Mouse (Mus musculus) lung, embryonic 16.5 days (tissue): Measurements from ENCODE around the gene Txnrd1. TPM values are rescaled to one million over a fixed set of nuclear protein-coding genes. Genes with fewer than 3 reads are reported as not detected.

Experiments
- ATAC-seq: fragments of 200-750 bp; cut with Nextera tagmentation; 2 replicates; pipeline ENCODE4 v1.8.0; 2017; ENCODE audit warnings: low read depth, mild to moderate bottlenecking, moderate library complexity
- H3K27ac ChIP-seq: fragments of 300-500 bp; sonication (generic); 2 replicates; pipeline ENCODE4 v1.5.1; 2014; ENCODE audit warnings: mild to moderate bottlenecking, control low read depth, low read length
- H3K27me3 ChIP-seq: fragments of 300-500 bp; sonication (generic); 2 replicates; pipeline ENCODE4 v1.6.1; 2014; ENCODE audit warnings: low read depth, low read length, mixed read lengths; ENCODE audit not compliant: control insufficient read depth, insufficient read depth
- H3K36me3 ChIP-seq: fragments of 300-500 bp; sonication (generic); 2 replicates; pipeline ENCODE4 v1.6.1; 2014; ENCODE audit warnings: low read length; ENCODE audit not compliant: control insufficient read depth, insufficient read depth
- H3K4me1 ChIP-seq: fragments of 300-500 bp; sonication (generic); replicated peaks from 2 replicates; pipeline ENCODE4 v1.6.1; 2014; ENCODE audit warnings: low read length, mixed read lengths; ENCODE audit not compliant: control insufficient read depth, insufficient read depth
- H3K4me2 ChIP-seq: fragments of 300-500 bp; sonication (generic); 2 replicates; pipeline ENCODE4 v1.6.1; 2014; ENCODE audit warnings: low read depth, low read length, control low read depth
- H3K4me3 ChIP-seq: fragments of 300-500 bp; sonication (generic); 2 replicates; pipeline ENCODE4 v1.5.1; 2014; ENCODE audit warnings: mild to moderate bottlenecking, low read length, control low read depth
- H3K9ac ChIP-seq: fragments of 300-500 bp; sonication (generic); 2 replicates; pipeline ENCODE4 v1.6.1; 2014; ENCODE audit warnings: low read length, control low read depth
- H3K9me3 ChIP-seq: fragments of 300-500 bp; sonication (generic); 2 replicates; pipeline ENCODE4 v1.6.1; 2016; ENCODE audit warnings: low read length; ENCODE audit not compliant: control insufficient read depth
- WGBS: fragments of 180-500 bp; shearing (Covaris S2); extraction: QIAGEN DNeasy Blood & Tissue Kit; methylation state at CpG from one replicate; pipeline ENCODE4 v1.1.7; 2014; 5-methylcytosine and 5-hydroxymethylcytosine counted together
- polyA plus RNA-seq: library from polyadenylated mRNA; unstranded; fragments of >200 nt; fragmentation: Nextera tagmentation; extraction: Ambion mirVana; gene quantifications from 2 replicates; pipeline ENCODE4 v1.2.1, GENCODE M21; 2015

Txnrd1 gene
- polyA plus RNA-seq, 1 experiment from 2014 or later = 102 TPM

DNA sequence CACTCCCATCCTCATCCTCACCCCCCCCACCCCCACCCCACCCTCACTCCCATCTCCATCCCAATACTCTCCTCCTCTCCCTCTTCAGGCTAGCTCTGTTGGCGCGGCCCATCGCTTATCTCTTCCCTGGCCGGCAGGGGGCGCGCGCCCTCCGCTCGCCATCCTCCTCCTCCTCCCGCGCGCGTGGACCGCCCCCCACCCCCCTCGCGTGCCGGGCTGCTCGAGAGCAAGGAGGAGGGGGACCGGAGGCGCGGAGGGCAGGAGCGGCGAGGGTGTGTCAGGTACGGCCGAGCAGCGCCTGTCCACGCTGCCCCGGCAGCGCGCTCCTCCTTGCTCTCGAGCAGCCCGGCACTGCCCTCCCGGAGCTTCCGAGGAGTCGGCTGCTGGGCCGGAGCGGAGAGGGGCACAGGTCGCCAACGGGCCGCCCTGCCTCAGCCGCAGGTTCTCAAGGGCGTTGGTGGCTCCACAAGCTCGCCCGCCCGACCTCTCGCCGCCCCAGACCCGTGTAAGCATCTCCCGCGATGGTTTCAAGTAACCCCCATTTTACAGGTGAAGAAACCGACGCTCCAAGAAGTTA is 21.8 kb upstream of the Txnrd1 start:
- 7% methylated on average over 30 of the region's 52 CpGs for WGBS
- peak; percentile 79 for ATAC-seq
- H3K9ac ChIP-seq = peak overlapping the region; percentile 62

DNA sequence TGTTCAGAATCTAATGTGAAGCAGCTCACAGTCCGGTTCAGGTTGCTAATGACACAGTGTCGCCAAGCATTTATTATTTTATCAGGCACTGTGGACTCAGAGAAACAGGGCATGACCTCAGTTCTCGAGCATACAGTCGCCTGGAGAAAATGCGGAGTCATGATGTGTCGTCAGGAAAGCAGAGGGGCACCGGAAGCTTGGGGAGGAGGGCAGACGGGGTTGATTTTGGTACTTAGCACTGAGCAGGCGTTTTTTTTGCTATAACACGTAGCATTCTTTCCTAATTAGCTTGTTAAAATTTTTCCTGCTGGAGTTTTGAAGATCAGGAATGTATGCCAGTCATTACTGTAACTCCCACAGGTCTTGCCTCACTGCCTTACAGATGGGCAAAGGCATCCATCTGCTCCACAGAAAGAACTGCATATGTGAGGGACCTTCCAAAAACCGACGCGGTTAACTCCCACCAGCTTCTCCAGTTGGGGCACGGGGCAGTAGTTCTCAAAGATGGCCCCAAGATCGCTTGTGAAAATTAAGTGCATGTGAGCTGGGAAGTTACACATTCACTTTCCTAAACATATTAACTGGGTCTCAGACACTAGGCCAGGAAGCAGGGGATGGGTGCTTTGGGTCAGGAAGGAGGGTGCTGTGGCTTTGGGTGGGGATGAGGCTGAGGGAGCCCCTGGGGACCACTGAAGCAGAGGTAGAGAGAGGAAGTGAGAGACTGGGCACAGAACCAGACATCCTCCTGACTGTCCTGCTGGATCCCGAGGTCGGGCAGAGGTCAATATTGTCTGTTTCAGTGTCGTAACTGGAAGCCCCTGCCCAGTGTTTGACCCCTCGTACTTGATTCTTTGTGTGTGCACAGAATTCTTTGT is 19.4 kb upstream of the Txnrd1 start:
- Histone ChIP-seq H3K4me2 (no peak overlapping the region), H3K27ac (no peak overlapping the region)
- WGBS = 24% methylated on average over 19 of the region's 19 CpGs

More for the DNA sequence above, 21.8 kb upstream of the Txnrd1 start:
- no peaks in the 10 kb centered on the region for H3K9me3 ChIP-seq
- H3K4me2 ChIP-seq = peak overlapping the region; percentile 88
- no peaks in the 10 kb centered on the region for H3K36me3 ChIP-seq
- H3K4me3 ChIP-seq = peak overlapping the region; percentile 58
- H3K4me1 ChIP-seq = peaks cover 2% of the 10 kb centered on the region; the same call in 1 of the 2 replicates
- H3K27me3 ChIP-seq = no peaks in the 10 kb centered on the region
- H3K27ac ChIP-seq = no peak overlapping the region

DNA sequence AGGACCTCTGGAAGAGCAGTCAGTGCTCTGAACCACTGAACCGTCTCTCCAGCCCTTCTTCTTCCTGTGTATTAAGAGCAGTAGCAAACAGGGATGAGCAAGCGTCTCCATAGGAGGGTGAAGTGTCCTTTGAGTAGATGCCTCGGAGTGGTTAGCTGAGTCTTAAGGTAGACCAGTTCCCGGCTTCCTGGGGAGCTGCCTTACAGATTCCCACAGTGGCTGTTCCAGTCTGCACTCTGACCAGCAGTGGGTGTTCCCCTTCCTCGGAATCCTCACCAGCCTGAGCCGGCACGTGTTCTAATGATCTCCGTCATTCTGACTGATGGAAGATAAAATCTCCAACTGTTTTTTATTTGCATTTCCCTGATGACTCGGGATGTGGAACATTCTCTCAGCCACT is 17.3 kb upstream of the Txnrd1 start:
- H3K27me3 ChIP-seq = no peaks in the 10 kb centered on the region
- 79% methylated on average over 9 of the region's 9 CpGs for WGBS

More for the DNA sequence above, 19.4 kb upstream of the Txnrd1 start:
- Histone ChIP-seq H3K27me3 (no peaks in the 10 kb centered on the region), H3K9me3 (no peaks in the 10 kb centered on the region), H3K4me1 (peaks cover 2% of the 10 kb centered on the region; the same call in 1 of the 2 replicates), H3K4me3 (no peak overlapping the region), H3K36me3 (no peaks in the 10 kb centered on the region), H3K9ac (no peak overlapping the region)
- ATAC-seq = no peak

DNA sequence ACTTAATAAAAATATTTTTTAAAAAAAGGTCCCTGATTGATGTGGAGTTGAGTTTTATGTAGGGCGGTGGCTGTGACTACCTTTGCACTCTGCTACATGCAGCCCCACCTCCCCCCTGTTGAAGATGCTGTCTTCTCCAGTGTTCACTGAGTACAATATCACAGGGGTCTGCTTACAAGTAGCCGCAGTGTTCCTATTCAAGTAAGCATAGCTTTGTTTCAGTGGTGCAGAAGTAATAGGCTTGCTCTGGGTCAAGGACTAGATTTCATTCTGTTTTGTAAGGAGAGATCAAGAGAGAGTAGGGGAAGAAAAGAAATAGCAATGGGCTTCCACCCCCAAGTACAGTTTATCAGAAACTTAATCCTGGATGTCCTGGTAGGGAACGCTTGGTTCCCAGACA is 16.2 kb upstream of the Txnrd1 start:
- WGBS = 92% methylated on average over 3 of the region's 3 CpGs
- H3K9ac ChIP-seq = no peak overlapping the region
- ATAC-seq = no peak
- no peak overlapping the region for H3K4me3 ChIP-seq
- no peaks in the 10 kb centered on the region for H3K9me3 ChIP-seq
- no peaks in the 10 kb centered on the region for H3K27me3 ChIP-seq
- H3K36me3 ChIP-seq = no peaks in the 10 kb centered on the region
- peaks cover 2% of the 10 kb centered on the region; the same call in 1 of the 2 replicates for H3K4me1 ChIP-seq
- no peak overlapping the region for H3K4me2 ChIP-seq
- H3K27ac ChIP-seq = no peak overlapping the region

More for the DNA sequence above, 17.3 kb upstream of the Txnrd1 start:
- Histone ChIP-seq H3K36me3 (no peaks in the 10 kb centered on the region), H3K9me3 (no peaks in the 10 kb centered on the region), H3K9ac (no peak overlapping the region), H3K27ac (no peak overlapping the region), H3K4me1 (peaks cover 2% of the 10 kb centered on the region; the same call in 1 of the 2 replicates), H3K4me2 (no peak overlapping the region), H3K4me3 (no peak overlapping the region)
- no peak for ATAC-seq

DNA sequence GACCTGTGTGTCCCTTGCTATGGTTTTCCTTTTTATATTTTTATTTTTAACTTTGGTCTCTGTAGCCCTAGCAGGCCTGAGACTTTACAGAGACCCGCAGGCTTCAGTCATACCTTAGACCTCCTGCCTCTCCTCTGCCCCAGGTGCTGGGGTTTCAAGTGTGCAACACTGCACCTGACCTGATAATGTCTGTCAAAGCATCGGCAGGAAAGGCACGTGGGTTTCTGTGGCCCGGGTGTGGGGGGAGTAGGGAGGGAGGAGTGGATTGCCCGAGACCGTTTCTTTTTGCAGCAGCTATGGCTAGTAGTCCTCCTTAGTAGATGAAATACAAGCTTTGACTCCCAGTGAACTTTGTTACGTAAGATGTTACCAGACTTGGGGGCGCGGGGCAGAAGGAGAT is 15.8 kb upstream of the Txnrd1 start:
- no peaks in the 10 kb centered on the region for H3K27me3 ChIP-seq
- WGBS = 49% methylated on average over 9 of the region's 9 CpGs
- no peak overlapping the region for H3K4me3 ChIP-seq

DNA sequence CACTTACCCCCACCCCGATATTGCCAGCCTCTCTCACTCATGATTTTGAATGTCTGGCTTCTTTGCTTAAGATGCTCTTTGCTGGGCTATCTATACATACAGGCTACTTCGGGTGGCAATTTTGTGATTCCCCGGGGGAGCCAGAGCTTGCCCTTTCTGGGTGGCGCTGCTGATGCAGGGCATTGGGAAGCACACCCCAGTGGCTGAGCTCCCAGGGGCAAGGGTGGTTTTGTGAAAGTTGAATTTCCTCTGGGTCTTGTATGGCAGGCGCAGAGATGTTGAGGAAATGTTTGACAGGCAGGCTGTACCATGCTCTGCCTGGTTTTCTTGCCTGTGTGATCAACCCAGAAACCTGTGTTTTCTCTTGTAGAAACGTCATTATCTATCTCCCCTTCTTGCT is 15.1 kb upstream of the Txnrd1 start:
- Histone ChIP-seq H3K36me3 (no peaks in the 10 kb centered on the region), H3K4me3 (no peak overlapping the region), H3K9me3 (no peaks in the 10 kb centered on the region), H3K27ac (no peak overlapping the region), H3K4me2 (no peak overlapping the region), H3K4me1 (peaks cover 2% of the 10 kb centered on the region; the same call in 1 of the 2 replicates), H3K27me3 (no peaks in the 10 kb centered on the region), H3K9ac (no peak overlapping the region)
- ATAC-seq = no peak
- WGBS = 78% methylated on average over 6 of the region's 6 CpGs

More for the DNA sequence above, 15.8 kb upstream of the Txnrd1 start:
- H3K27ac ChIP-seq = no peak overlapping the region
- no peak overlapping the region for H3K9ac ChIP-seq
- H3K36me3 ChIP-seq = no peaks in the 10 kb centered on the region
- H3K4me2 ChIP-seq = no peak overlapping the region
- H3K4me1 ChIP-seq = peaks cover 2% of the 10 kb centered on the region; the same call in 1 of the 2 replicates
- no peaks in the 10 kb centered on the region for H3K9me3 ChIP-seq
- no peak for ATAC-seq

DNA sequence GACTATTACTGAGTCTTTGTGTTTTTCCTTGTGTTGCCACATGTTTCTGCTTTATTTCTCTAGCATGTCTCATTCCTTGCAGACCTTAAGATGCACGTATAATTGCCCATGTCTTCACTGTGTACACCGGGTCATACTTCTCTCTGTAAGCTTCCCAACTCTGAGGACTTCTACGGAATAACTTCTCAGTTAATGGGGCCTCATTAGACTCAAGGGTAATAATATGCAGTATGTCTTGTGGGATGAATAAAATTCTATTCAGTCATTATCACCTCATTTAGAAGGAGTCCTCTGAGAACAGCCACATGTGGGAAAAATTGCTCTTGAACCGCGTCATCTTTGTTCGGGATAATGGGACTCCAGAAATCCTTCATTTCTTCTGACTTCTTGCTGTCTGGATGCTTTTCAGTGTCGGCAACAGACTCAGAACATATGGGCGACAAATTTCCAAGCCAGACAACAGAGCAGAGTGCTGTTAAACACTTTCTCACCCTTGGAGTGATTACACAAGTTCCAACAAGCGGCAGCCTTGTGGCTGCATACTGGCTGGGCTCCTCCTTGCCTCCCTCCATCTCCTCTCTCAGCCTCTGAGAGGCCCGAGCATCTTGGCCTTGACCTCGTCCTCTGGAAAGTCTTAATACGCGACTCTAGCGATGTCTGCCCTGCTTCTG is 10.5 kb upstream of the Txnrd1 start:
- no peaks in the 10 kb centered on the region for H3K9me3 ChIP-seq
- H3K27me3 ChIP-seq = no peaks in the 10 kb centered on the region
- no peak overlapping the region for H3K4me2 ChIP-seq
- peak; percentile 31; the same call in 1 of the 2 replicates for ATAC-seq
- no peak overlapping the region for H3K9ac ChIP-seq
- 43% methylated on average over 14 of the region's 14 CpGs for WGBS
- H3K4me1 ChIP-seq = no peaks in the 10 kb centered on the region
- H3K27ac ChIP-seq = no peak overlapping the region
- no peak overlapping the region for H3K4me3 ChIP-seq
- no peaks in the 10 kb centered on the region for H3K36me3 ChIP-seq

DNA sequence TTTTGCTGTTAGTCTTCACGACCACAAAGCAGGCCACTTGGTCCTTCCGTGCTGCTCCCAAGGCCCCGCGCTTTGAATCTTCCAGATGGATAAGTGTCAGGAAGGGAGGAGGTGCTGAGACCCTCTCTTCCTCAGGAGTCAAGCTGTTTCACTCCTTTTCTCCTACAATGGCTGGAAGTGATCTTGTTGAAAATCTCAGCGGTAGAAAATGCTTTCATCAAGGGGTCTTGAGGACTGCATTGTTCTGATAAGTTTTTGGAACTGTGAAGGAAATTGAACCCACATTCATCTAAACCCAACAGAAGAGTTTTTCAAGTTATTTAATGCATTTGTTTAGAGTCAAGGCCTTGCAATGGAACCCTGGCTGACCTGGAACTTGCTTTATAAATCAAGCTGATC is 10.0 kb upstream of the Txnrd1 start:
- 53% methylated on average over 5 of the region's 5 CpGs for WGBS
- no peak overlapping the region for H3K9ac ChIP-seq

DNA sequence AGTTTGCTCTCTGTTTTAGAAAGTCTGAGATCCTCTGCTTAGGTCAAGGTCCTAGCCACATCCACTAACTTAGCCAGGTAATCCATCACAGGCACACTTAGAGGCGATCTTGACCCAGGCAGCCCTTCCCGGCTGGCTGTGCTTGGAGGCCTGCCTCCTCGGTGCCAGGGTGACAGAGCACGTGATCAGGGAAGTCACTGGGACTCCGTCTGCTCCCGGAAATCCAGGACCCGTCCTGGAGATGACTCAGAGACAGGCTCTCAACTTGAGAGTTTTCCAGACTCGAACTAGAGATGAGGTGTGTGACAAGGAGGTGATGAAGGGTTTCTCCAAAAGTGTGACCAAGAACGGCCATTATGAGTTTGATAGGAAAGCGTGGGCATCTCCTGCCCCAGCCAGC is 9.2 kb upstream of the Txnrd1 start:
- H3K27me3 ChIP-seq = no peaks in the 10 kb centered on the region
- H3K9me3 ChIP-seq = no peaks in the 10 kb centered on the region
- H3K4me1 ChIP-seq = no peaks in the 10 kb centered on the region
- no peak overlapping the region for H3K4me3 ChIP-seq
- H3K4me2 ChIP-seq = no peak overlapping the region
- H3K9ac ChIP-seq = no peak overlapping the region
- no peak overlapping the region for H3K27ac ChIP-seq
- no peaks in the 10 kb centered on the region for H3K36me3 ChIP-seq
- no peak for ATAC-seq
- WGBS = 29% methylated on average over 10 of the region's 10 CpGs

More for the DNA sequence above, 10.0 kb upstream of the Txnrd1 start:
- Histone ChIP-seq H3K27me3 (no peaks in the 10 kb centered on the region), H3K4me2 (no peak overlapping the region), H3K4me3 (no peak overlapping the region), H3K36me3 (no peaks in the 10 kb centered on the region), H3K9me3 (no peaks in the 10 kb centered on the region), H3K27ac (no peak overlapping the region), H3K4me1 (no peaks in the 10 kb centered on the region)
- ATAC-seq = no peak
